Mouse (Mus musculus): ENCODE measurements around the gene Bpifb4.

- TF ChIP-seq CTCF (IDR thresholded peaks at IDR 0.05; ENCODE audit: extremely low read depth, insufficient read depth, low read length) (no peak), POLR2A (IDR thresholded peaks at IDR 0.05; ENCODE audit: extremely low read depth, insufficient read depth, low read length) (no peak)
Measured at GRCm38 (mm10) chr2:153902726-153903125, 35.3 kb upstream of the Bpifb4 start.

Measured in cortical plate, adult 2 months (tissue).